Mouse (Mus musculus) mature B cell (primary cell): ENCODE results near the gene Spg20.

Experiments
- in situ Hi-C: fragments of 300-500 bp; cut with MboI; formaldehyde crosslinking; loops from 2 replicates; pipeline ENCODE4 v1.14.3; 2019

Gene Spg20

DNA sequence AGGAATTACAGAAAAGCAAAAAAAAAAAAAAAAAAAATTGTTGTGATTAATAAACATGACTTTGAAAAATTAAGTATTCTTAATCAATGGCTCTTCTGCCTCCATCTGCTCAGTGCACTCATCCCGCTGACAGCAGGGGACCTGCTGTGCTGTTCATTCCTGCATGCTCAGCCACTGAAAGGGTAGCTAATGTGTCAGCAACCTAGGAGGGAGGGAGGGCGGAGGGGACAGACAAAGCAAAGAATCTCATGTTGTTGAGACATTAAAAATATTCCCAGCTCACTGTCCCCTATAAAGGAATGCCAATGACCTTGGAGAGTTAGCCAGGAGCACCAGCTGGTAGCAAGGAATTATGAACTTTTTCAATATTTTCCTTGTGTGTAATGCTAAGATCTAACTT lies 13.9 kb upstream of the Spg20 start:
- in situ Hi-C loops = no loop called here

- in situ Hi-C loops = no loop called here
Observed at GRCm38 (mm10) chr3:55098990-55099389, 12.9 kb upstream of the Spg20 start.

GRCm38 (mm10) chr3:55101092-55101491 lies 10.8 kb upstream of the Spg20 start:
- in situ Hi-C loops = no loop called here

GRCm38 (mm10) chr3:55105372-55106023 lies 6.4 kb upstream of the Spg20 start:
- in situ Hi-C loops = no loop called here

- in situ Hi-C loops = no loop called here
Observed at GRCm38 (mm10) chr3:55106051-55106450, 5.9 kb upstream of the Spg20 start.

- in situ Hi-C loops = no loop called here
Observed at GRCm38 (mm10) chr3:55109097-55109496, 2.8 kb upstream of the Spg20 start.

- in situ Hi-C loops = no loop called here
Observed at GRCm38 (mm10) chr3:55112710-55113415, 955 bp downstream of the Spg20 start.

- in situ Hi-C loops = no loop called here
Observed at GRCm38 (mm10) chr3:55114313-55115065, 2.6 kb downstream of the Spg20 start.

DNA sequence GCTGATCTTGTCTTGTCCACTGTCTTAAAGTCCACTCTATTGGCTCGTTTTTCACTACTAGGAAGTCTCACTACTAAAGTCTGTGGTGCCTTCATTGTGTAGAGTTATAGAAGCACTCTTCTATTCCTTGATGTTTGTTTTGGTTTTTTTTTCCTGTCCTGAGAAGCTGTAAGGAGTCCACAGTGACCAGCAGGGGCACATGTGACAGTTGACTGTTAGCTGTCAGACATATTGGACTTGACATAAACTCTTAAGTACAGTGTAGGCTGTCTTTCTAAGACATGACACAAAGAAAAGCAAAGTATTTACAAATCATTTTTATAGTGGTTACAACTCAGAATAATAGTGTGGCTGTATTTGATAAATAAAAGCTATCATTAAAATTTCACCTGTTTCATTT lies 3.2 kb downstream of the Spg20 start:
- in situ Hi-C loops = no loop called here

GRCm38 (mm10) chr3:55115989-55116388 lies 4.1 kb downstream of the Spg20 start:
- in situ Hi-C loops = no loop called here

- in situ Hi-C loops = no loop called here
Observed at GRCm38 (mm10) chr3:55119275-55119898, 7.5 kb downstream of the Spg20 start.

DNA sequence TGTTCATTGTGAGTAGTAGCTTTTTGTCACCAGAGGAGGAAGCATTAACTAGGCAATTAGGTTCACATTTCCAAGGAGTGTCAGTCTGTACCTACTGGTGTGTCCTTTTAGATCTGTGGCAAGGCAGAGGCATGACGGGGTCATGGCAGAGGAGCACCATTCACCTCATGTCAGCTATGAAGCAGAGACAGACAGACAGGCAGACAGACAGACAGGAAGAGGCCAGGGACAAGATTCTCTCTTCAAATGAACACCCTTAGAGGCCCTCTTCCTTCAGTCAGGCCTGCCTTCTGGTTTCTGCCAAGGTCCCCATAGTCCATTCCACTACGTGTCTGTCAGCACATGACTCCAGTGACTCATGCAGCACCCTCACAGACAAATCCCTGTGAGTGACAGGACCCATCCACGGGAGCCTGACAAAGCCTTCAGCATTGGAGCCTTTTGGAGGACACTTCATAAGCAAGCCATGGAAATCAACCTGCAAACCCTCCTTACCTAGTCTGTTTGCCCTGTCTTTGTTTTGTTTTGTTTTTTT lies 10.5 kb downstream of the Spg20 start:
- in situ Hi-C loops = no loop called here

DNA sequence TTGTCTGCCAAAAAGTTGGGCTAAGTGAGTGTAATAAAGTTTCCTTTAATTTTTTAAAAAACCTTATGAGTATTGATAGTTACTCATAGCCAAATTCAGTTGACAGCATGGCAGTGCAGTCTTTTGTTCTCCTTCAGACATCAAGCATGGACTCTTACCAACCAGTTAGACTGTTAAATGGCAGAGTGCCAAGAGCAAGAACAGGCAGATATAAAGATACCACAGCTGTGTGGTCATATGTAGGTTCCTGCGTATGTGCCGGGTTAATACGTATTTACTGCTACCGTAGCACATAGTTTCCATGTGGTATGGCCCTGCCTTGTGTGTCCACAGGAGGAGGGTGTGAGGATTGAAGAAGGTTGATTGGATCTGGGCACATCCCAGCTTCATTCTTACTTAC lies 11.2 kb downstream of the Spg20 start:
- in situ Hi-C loops = no loop called here

- in situ Hi-C loops = no loop called here
Observed at GRCm38 (mm10) chr3:55129181-55129692, 17.3 kb downstream of the Spg20 start.

GRCm38 (mm10) chr3:55131576-55132233 lies 19.8 kb downstream of the Spg20 start:
- in situ Hi-C loops = no loop called here

- in situ Hi-C loops = no loop called here
Observed at GRCm38 (mm10) chr3:55137039-55137438, 25.1 kb downstream of the Spg20 start, which contains the start of gene Ccdc169. Gene Ccdc169 (plus strand): TSS chr3:55137339.

DNA sequence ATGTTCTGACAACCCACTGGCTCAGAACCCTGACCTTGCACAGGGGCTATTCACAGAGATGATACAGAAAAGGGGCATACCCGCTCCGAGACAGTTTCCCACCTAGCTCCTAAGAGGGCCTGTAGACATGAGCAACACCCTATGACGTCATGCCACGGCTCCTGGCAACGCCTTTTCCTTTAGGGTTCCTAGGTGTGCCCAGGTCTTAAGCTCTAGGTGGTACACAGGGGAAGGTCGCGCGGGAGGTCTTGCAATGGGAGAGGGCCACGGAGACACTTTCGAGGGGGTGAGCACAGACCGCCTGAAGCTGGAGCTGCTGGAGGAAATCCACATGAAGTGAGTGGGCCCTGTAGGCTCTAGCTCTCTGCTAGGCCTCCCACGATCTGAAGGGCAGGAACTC lies 27.9 kb downstream of the Spg20 start:
- in situ Hi-C loops = no loop called here

- in situ Hi-C loops = no loop called here
Observed at GRCm38 (mm10) chr3:55141401-55141800, 29.5 kb downstream of the Spg20 start.

GRCm38 (mm10) chr3:55144916-55145315 lies 33.0 kb downstream of the Spg20 start:
- in situ Hi-C loops = no loop called here

- in situ Hi-C loops = no loop called here
Observed at GRCm38 (mm10) chr3:55146441-55146840, 34.5 kb downstream of the Spg20 start.

DNA sequence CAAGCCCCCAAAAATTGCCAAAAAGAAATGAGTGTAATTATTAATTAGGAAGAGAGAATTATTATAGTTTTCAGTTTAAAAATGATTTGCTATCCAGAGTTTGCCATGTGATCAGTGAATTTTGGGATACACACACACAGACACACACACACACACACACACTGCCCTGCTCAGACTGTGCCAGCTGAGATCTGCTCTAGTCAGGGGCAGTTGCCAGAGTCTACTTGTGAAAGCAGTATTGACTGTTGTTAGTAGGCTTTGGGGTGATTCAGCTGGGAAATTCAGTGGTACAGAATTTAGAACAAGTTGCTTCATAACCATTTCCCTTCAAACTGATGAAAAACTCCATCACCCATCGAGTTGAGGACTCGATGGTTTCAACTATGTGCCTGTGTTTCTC lies 35.2 kb downstream of the Spg20 start:
- in situ Hi-C loops = no loop called here
